Mouse (Mus musculus) fibroblast of lung, adult 2 months (primary cell): ENCODE data around the gene Pgap3.
"Not testable (repeated sequence)": the region's sequence is repeated elsewhere in the genome, so short reads cannot be mapped to it uniquely, and the experiment has no call there.

ENCODE experiments used
- DNase-seq: peaks from one replicate; pipeline ENCODE4 v3.0.0-alpha.2; 2011; ENCODE audit warnings: low read depth

The Pgap3 gene

GRCm38 (mm10) chr11:98412273-98412796 is 12.0 kb upstream of the Pgap3 start, which contains the start of gene Erbb2:
TSS of gene Erbb2 (plus strand) at chr11:98412470.
- peak; percentile 39 for DNase-seq

GRCm38 (mm10) chr11:98409341-98409822 is 9.1 kb upstream of the Pgap3 start:
- DNase-seq: no peak

- DNase-seq: no peak
Measured at GRCm38 (mm10) chr11:98408872-98409271, 8.6 kb upstream of the Pgap3 start.

- no peak for DNase-seq
Measured at GRCm38 (mm10) chr11:98406621-98407020, 6.3 kb upstream of the Pgap3 start.

- DNase-seq: no peak
Measured at GRCm38 (mm10) chr11:98400816-98401215, 526 bp upstream of the Pgap3 start.

GRCm38 (mm10) chr11:98397946-98398345 is 2.3 kb downstream of the Pgap3 start:
- DNase-seq: no peak

- DNase-seq: no peak
Measured at GRCm38 (mm10) chr11:98395041-98395440, 5.2 kb downstream of the Pgap3 start.

GRCm38 (mm10) chr11:98394301-98394700 is 6.0 kb downstream of the Pgap3 start:
- DNase-seq: no peak

GRCm38 (mm10) chr11:98393317-98393716 is 7.0 kb downstream of the Pgap3 start:
- DNase-seq: no peak

- no peak for DNase-seq
Measured at GRCm38 (mm10) chr11:98392645-98393044, 7.6 kb downstream of the Pgap3 start.

GRCm38 (mm10) chr11:98392034-98392433 is 8.3 kb downstream of the Pgap3 start:
- DNase-seq: no peak

GRCm38 (mm10) chr11:98390141-98390540 is 10.1 kb downstream of the Pgap3 start:
- DNase-seq: no peak

- no peak for DNase-seq
Measured at GRCm38 (mm10) chr11:98389221-98389780, 11.0 kb downstream of the Pgap3 start.

GRCm38 (mm10) chr11:98388282-98388681 is 12.0 kb downstream of the Pgap3 start:
- no peak for DNase-seq

- DNase-seq: no peak
Measured at GRCm38 (mm10) chr11:98387056-98387577, 13.2 kb downstream of the Pgap3 start.

GRCm38 (mm10) chr11:98386596-98386995 is 13.7 kb downstream of the Pgap3 start:
- no peak for DNase-seq

GRCm38 (mm10) chr11:98385638-98386585 is 14.4 kb downstream of the Pgap3 start, which contains the start of gene Pnmt:
TSS of gene Pnmt (plus strand) at chr11:98386450.
- no peak for DNase-seq

GRCm38 (mm10) chr11:98384721-98385637 is 15.3 kb downstream of the Pgap3 start:
- no peak for DNase-seq

- no peak for DNase-seq
Measured at GRCm38 (mm10) chr11:98384216-98384615, 16.1 kb downstream of the Pgap3 start.

- DNase-seq: no peak
Measured at GRCm38 (mm10) chr11:98383261-98384030, 16.8 kb downstream of the Pgap3 start, which contains the start of gene Tcap. TSS of gene Tcap (plus strand) at chr11:98383811.

GRCm38 (mm10) chr11:98382405-98382804 is 17.9 kb downstream of the Pgap3 start:
- not testable (repeated sequence) for DNase-seq
